22 mouse cellular contexts compared by ENCODE assay signal in genomic region chr2:157493240-157493639, GRCm38 (mm10).
DNase-seq lines count a peak whose midpoint lies in the region; ATAC-seq and TF ChIP-seq lines count a peak whose summit lies in the region.
"Had no signal": no experiment of that assay in that cellular context is flagged by ENCODE, and none has a peak within 500 bp of the region (broad histone marks: within the 10 kb centered on the region; RNA-seq: fewer than 3 reads in every experiment).

No protein-coding gene starts in this region.

- H3K4me3 ChIP-seq in forebrain, postnatal 0 days (ENCODE audit: low read depth, low read length): no peak overlapping the region
- no peak overlapping the region for H3K4me3 ChIP-seq in forebrain, embryonic 14.5 days (ENCODE audit: low read depth, low read length)
- H3K4me3 ChIP-seq in neural tube, embryonic 15.5 days (replicated peaks): no peak overlapping the region
- no peak overlapping the region for H3K4me3 ChIP-seq in midbrain, embryonic 16.5 days (ENCODE audit: low read depth, low read length)
- H3K4me3 ChIP-seq: embryonic facial prominence, embryonic 15.5 days; heart, embryonic 10.5 days; midbrain, embryonic 10.5 days; stomach, embryonic 15.5 days had no signal

- H3K4me1 ChIP-seq in forebrain, postnatal 0 days (ENCODE audit: insufficient read depth): peaks cover 8% of the 10 kb centered on the region; the same call in 1 of the 2 replicates
- peaks cover 8% of the 10 kb centered on the region for H3K4me1 ChIP-seq in forebrain, embryonic 14.5 days (ENCODE audit: control insufficient read depth, insufficient read depth, low read length)
- H3K4me1 ChIP-seq in neural tube, embryonic 15.5 days: no peaks in the 10 kb centered on the region
- H3K4me1 ChIP-seq in midbrain, embryonic 16.5 days (ENCODE audit: control insufficient read depth, insufficient read depth, low read length): peaks cover 9% of the 10 kb centered on the region
- H3K4me1 ChIP-seq: stomach, embryonic 15.5 days had no signal

- H3K9me3 ChIP-seq in forebrain, postnatal 0 days (ENCODE audit: low read length): no peaks in the 10 kb centered on the region
- H3K9me3 ChIP-seq in forebrain, embryonic 14.5 days (replicated peaks; ENCODE audit: control insufficient read depth, low read length): no peaks in the 10 kb centered on the region
- no peaks in the 10 kb centered on the region for H3K9me3 ChIP-seq in neural tube, embryonic 15.5 days (replicated peaks)
- H3K9me3 ChIP-seq in midbrain, embryonic 16.5 days (replicated peaks; ENCODE audit: control insufficient read depth, low read length, poor library complexity, severe bottlenecking): no peaks in the 10 kb centered on the region
- H3K9me3 ChIP-seq: embryonic facial prominence, embryonic 15.5 days; heart, embryonic 10.5 days; midbrain, embryonic 10.5 days; stomach, embryonic 15.5 days had no signal

- DNase-seq in forebrain, postnatal 0 days: no peak
- no peak for DNase-seq in forebrain, embryonic 14.5 days (ENCODE audit: low spot score)
- DNase-seq in brain, embryonic 14.5 days (ENCODE audit: low read depth): peak; percentile 59
- peak; percentile 68 for DNase-seq in layer of hippocampus, adult 9-11 months
- peak; percentile 82 to 88 for DNase-seq in right cerebral cortex, postnatal 10 days (ENCODE audit: low spot score in 2 of 2)
- no peak for DNase-seq in yolk sac, embryonic 10.5 days (ENCODE audit: low spot score)
- DNase-seq: adrenal gland, postnatal 14 days; cerebellum, adult 18-20 months; cerebellum, postnatal 25 days; kidney, adult 9 months; kidney, postnatal 4 days; liver, postnatal 0 days; retina, postnatal 1 day; thymus, adult 2 months had no signal

- H3K36me3 ChIP-seq in forebrain, postnatal 0 days (ENCODE audit: insufficient read depth): no peaks in the 10 kb centered on the region
- no peaks in the 10 kb centered on the region for H3K36me3 ChIP-seq in forebrain, embryonic 14.5 days (ENCODE audit: control insufficient read depth, insufficient read depth, low read length)
- H3K36me3 ChIP-seq in neural tube, embryonic 15.5 days: no peaks in the 10 kb centered on the region
- no peaks in the 10 kb centered on the region for H3K36me3 ChIP-seq in midbrain, embryonic 16.5 days (ENCODE audit: control insufficient read depth, insufficient read depth, low read length)
- H3K36me3 ChIP-seq: embryonic facial prominence, embryonic 15.5 days; heart, embryonic 10.5 days; midbrain, embryonic 10.5 days; stomach, embryonic 15.5 days had no signal

- 70% methylated on average over 3 of the region's 3 CpGs for WGBS in forebrain, postnatal 0 days
- WGBS in forebrain, embryonic 14.5 days: 73% methylated on average over 3 of the region's 3 CpGs
- 86% methylated on average over 3 of the region's 3 CpGs for WGBS in neural tube, embryonic 15.5 days
- 89% methylated on average over 3 of the region's 3 CpGs for WGBS in midbrain, embryonic 16.5 days

- no peak for TF ChIP-seq POLR2A in brain, embryonic 14.5 days (IDR thresholded peaks at IDR 0.05; ENCODE audit: borderline replicate concordance, extremely low read depth, insufficient read depth, insufficient read length, poor library complexity, severe bottlenecking)

- H3K9ac ChIP-seq in forebrain, postnatal 0 days: no peak overlapping the region
- H3K9ac ChIP-seq in forebrain, embryonic 14.5 days (ENCODE audit: low read length): no peak overlapping the region
- H3K9ac ChIP-seq in neural tube, embryonic 15.5 days (replicated peaks): no peak overlapping the region
- H3K9ac ChIP-seq in midbrain, embryonic 16.5 days (ENCODE audit: low read depth, low read length): no peak overlapping the region
- H3K9ac ChIP-seq: embryonic facial prominence, embryonic 15.5 days; liver, postnatal 0 days; stomach, embryonic 15.5 days had no signal

- ATAC-seq in forebrain, postnatal 0 days: peak; percentile 27; the same call in 1 of the 2 replicates
- ATAC-seq in forebrain, embryonic 14.5 days: no peak
- no peak for ATAC-seq in neural tube, embryonic 15.5 days (ENCODE audit: low FRiP score)
- no peak for ATAC-seq in midbrain, embryonic 16.5 days
- ATAC-seq: activated CD4-positive, CD25-positive, alpha-beta regulatory T cell, adult 4 months; CD4-positive, CD25-positive, alpha-beta regulatory T cell, adult 4 months; liver, postnatal 0 days had no signal

- no peak for TF ChIP-seq CTCF in forebrain, postnatal 0 days (IDR thresholded peaks at IDR 0.05; ENCODE audit: low read depth)
- TF ChIP-seq CTCF in brain, embryonic 14.5 days (IDR thresholded peaks at IDR 0.05; ENCODE audit: borderline replicate concordance, extremely low read depth, insufficient read depth, insufficient read length): no peak

- no peak overlapping the region for H3K4me2 ChIP-seq in forebrain, postnatal 0 days (ENCODE audit: low read depth)
- no peak overlapping the region for H3K4me2 ChIP-seq in forebrain, embryonic 14.5 days (ENCODE audit: low read length)
- no peak overlapping the region for H3K4me2 ChIP-seq in neural tube, embryonic 15.5 days
- no peak overlapping the region for H3K4me2 ChIP-seq in midbrain, embryonic 16.5 days (ENCODE audit: low read length)
- H3K4me2 ChIP-seq: embryonic facial prominence, embryonic 15.5 days; stomach, embryonic 15.5 days had no signal

- H3K27me3 ChIP-seq in forebrain, postnatal 0 days (ENCODE audit: insufficient read depth, low read length): no peaks in the 10 kb centered on the region
- no peaks in the 10 kb centered on the region for H3K27me3 ChIP-seq in forebrain, embryonic 14.5 days (replicated peaks; ENCODE audit: control insufficient read depth, insufficient read depth, low read length)
- no peaks in the 10 kb centered on the region for H3K27me3 ChIP-seq in neural tube, embryonic 15.5 days (replicated peaks)
- H3K27me3 ChIP-seq in midbrain, embryonic 16.5 days (ENCODE audit: control insufficient read depth, insufficient read depth, low read depth, low read length): no peaks in the 10 kb centered on the region
- H3K27me3 ChIP-seq: embryonic facial prominence, embryonic 15.5 days; stomach, embryonic 15.5 days had no signal

- H3K27ac ChIP-seq in forebrain, postnatal 0 days (ENCODE audit: low read depth, low read length): no peak overlapping the region
- H3K27ac ChIP-seq in forebrain, embryonic 14.5 days (ENCODE audit: low read depth, low read length): no peak overlapping the region; the same call in 1 of the 2 replicates
- H3K27ac ChIP-seq in neural tube, embryonic 15.5 days (replicated peaks): no peak overlapping the region
- no peak overlapping the region for H3K27ac ChIP-seq in midbrain, embryonic 16.5 days (ENCODE audit: low read length)
- H3K27ac ChIP-seq: embryonic facial prominence, embryonic 15.5 days; heart, embryonic 10.5 days; midbrain, embryonic 10.5 days; stomach, embryonic 15.5 days had no signal

Comparison
In these comparisons a context has a peak if more than half of its experiments do, and no peak if none do; other contexts are left out.
1. DNase-seq: peak in brain, embryonic 14.5 days (single experiment), layer of hippocampus, adult 9-11 months (single experiment) and right cerebral cortex, postnatal 10 days (2 of 2); none in forebrain, postnatal 0 days (single experiment), forebrain, embryonic 14.5 days (single experiment) and yolk sac, embryonic 10.5 days (single experiment).